Mouse (Mus musculus): ENCODE data around the gene P4ha3.

Gene P4ha3

GRCm38 (mm10) chr7:100305894-100306293 is 20.6 kb downstream of the P4ha3 start:
- no peak for DNase-seq (ENCODE audit: inconsistent age in 2 of 2, low spot score in 1 of 2)

GRCm38 (mm10) chr7:100307872-100308653 is 22.7 kb downstream of the P4ha3 start:
- no peak for DNase-seq (ENCODE audit: inconsistent age in 2 of 2, low spot score in 1 of 2)

GRCm38 (mm10) chr7:100309216-100309615 is 23.9 kb downstream of the P4ha3 start:
- no peak for DNase-seq (ENCODE audit: inconsistent age in 2 of 2, low spot score in 1 of 2)

- no peak for DNase-seq (ENCODE audit: inconsistent age in 2 of 2, low spot score in 1 of 2)
These were observed 24.4 kb downstream of the P4ha3 start for GRCm38 (mm10) chr7:100309679-100310078.

GRCm38 (mm10) chr7:100310290-100310689 is 25.0 kb downstream of the P4ha3 start:
- no peak for DNase-seq (ENCODE audit: inconsistent age in 2 of 2, low spot score in 1 of 2)

- no peak for DNase-seq (ENCODE audit: inconsistent age in 2 of 2, low spot score in 1 of 2)
These were observed 27.4 kb downstream of the P4ha3 start for GRCm38 (mm10) chr7:100312716-100313115.

- DNase-seq (ENCODE audit: inconsistent age in 2 of 2, low spot score in 1 of 2): no peak
These were observed 31.6 kb downstream of the P4ha3 start for GRCm38 (mm10) chr7:100316924-100317323.

- no peak for DNase-seq (ENCODE audit: inconsistent age in 2 of 2, low spot score in 1 of 2)
These were observed 32.2 kb downstream of the P4ha3 start for GRCm38 (mm10) chr7:100317534-100317933.

GRCm38 (mm10) chr7:100323721-100324120 is 38.4 kb downstream of the P4ha3 start:
- no peak for DNase-seq (ENCODE audit: inconsistent age in 2 of 2, low spot score in 1 of 2)

GRCm38 (mm10) chr7:100325482-100325881 is 40.2 kb downstream of the P4ha3 start:
- DNase-seq (ENCODE audit: inconsistent age in 2 of 2, low spot score in 1 of 2): peak in 1 of 2 experiments; percentile 73

GRCm38 (mm10) chr7:100327514-100327913 is 42.2 kb downstream of the P4ha3 start:
- no peak for DNase-seq (ENCODE audit: inconsistent age in 2 of 2, low spot score in 1 of 2)

GRCm38 (mm10) chr7:100328636-100329035 is 43.3 kb downstream of the P4ha3 start:
- no peak for DNase-seq (ENCODE audit: inconsistent age in 2 of 2, low spot score in 1 of 2)

GRCm38 (mm10) chr7:100331269-100331668 is 45.9 kb downstream of the P4ha3 start:
- no peak for DNase-seq (ENCODE audit: inconsistent age in 2 of 2, low spot score in 1 of 2)

GRCm38 (mm10) chr7:100335921-100336320 is 50.6 kb downstream of the P4ha3 start:
- peak; percentile 42 to 63 for DNase-seq (ENCODE audit: inconsistent age in 2 of 2, low spot score in 1 of 2)

- peak in 1 of 2 experiments; percentile 54 for DNase-seq (ENCODE audit: inconsistent age in 2 of 2, low spot score in 1 of 2)
These were observed 69.7 kb downstream of the P4ha3 start for GRCm38 (mm10) chr7:100354984-100355383.

GRCm38 (mm10) chr7:100356324-100356723 is 71.0 kb downstream of the P4ha3 start:
- DNase-seq (ENCODE audit: inconsistent age in 2 of 2, low spot score in 1 of 2): no peak

- no peak for DNase-seq (ENCODE audit: inconsistent age in 2 of 2, low spot score in 1 of 2)
These were observed 71.4 kb downstream of the P4ha3 start for GRCm38 (mm10) chr7:100356768-100357167.

GRCm38 (mm10) chr7:100357856-100358255 is 72.5 kb downstream of the P4ha3 start:
- DNase-seq (ENCODE audit: inconsistent age in 2 of 2, low spot score in 1 of 2): no peak

GRCm38 (mm10) chr7:100363162-100363561 is 77.8 kb downstream of the P4ha3 start:
- no peak for DNase-seq (ENCODE audit: inconsistent age in 2 of 2, low spot score in 1 of 2)

GRCm38 (mm10) chr7:100364888-100365287 is 79.6 kb downstream of the P4ha3 start:
- DNase-seq (ENCODE audit: inconsistent age in 2 of 2, low spot score in 1 of 2): no peak
